Mouse (Mus musculus) spleen, adult 12 weeks (tissue): ENCODE measurements around the gene Klk1b24.
"Not testable (repeated sequence)": the region's sequence is repeated elsewhere in the genome, so short reads cannot be mapped to it uniquely, and the experiment has no call there.

Source experiments
- DNase-seq: peaks from one replicate; pipeline ENCODE4 v3.0.0; 2022; ENCODE audit warnings: low spot score

Gene Klk1b24

DNA sequence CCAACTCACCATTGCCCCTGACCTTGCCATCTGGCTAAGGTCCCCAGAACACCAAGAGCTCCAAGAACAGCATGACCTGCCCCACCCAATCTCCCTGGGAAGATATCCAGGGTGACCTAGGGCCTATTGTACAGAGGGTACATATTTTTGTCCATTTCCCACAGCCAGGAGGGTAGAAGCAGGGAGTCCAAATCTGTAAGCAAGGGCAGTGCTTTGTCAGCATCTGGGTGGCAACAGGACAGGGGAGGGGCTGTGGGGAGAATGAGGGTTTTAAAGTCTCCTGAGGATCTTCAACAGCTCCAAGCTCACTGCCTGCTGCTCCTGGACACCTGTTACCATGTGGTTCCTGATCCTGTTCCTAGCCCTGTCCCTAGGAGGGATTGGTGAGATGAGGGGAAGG is at the start of gene Klk1b24:
Gene Klk1b24, plus strand, starts transcription at position 301 of the 400 bp plus-strand sequence.
- DNase-seq = not testable (repeated sequence)

- no peak for DNase-seq
These were observed 8.6 kb upstream of the Klk1b24 start for GRCm38 (mm10) chr7:44179299-44180045.

DNA sequence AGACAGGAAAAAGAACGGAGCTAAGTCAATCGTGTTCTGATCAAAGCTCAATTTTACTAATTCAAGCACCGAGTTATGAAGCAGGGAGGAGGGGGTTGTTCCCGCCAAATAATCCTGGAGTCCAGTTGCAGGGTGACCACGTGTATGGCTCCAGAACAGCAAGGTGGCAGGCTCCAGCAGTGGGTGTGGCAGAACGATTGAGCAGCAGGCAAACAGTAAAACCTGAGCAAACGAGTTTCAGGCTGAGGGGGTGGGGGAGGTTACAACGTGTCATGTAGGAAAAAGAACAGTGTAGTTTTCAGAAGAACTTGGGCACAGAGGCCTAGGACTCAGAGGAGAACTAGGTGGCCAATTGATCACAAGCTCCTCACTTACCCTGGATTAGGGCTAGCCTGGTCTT is 1.5 kb upstream of the Klk1b24 start:
- DNase-seq = not testable (repeated sequence)

GRCm38 (mm10) chr7:44193466-44193865 is 5.4 kb downstream of the Klk1b24 start:
- not testable (repeated sequence) for DNase-seq

- no peak for DNase-seq
These were observed 9.9 kb downstream of the Klk1b24 start, which contains the start of gene Klk1b3 for GRCm38 (mm10) chr7:44197891-44198290. TSS of gene Klk1b3 (plus strand) at chr7:44198191.

- not testable (repeated sequence) for DNase-seq
These were observed 19.1 kb downstream of the Klk1b24 start, which contains the start of gene Klk1b4 for GRCm38 (mm10) chr7:44207135-44207534. TSS of gene Klk1b4 (plus strand) at chr7:44207435.

GRCm38 (mm10) chr7:44208307-44208706 is 20.3 kb downstream of the Klk1b24 start:
- DNase-seq = no peak

GRCm38 (mm10) chr7:44215645-44216044 is 27.6 kb downstream of the Klk1b24 start, which contains the start of gene Klk1b5:
TSS of gene Klk1b5 (plus strand) at chr7:44215945.
- DNase-seq = no peak

DNA sequence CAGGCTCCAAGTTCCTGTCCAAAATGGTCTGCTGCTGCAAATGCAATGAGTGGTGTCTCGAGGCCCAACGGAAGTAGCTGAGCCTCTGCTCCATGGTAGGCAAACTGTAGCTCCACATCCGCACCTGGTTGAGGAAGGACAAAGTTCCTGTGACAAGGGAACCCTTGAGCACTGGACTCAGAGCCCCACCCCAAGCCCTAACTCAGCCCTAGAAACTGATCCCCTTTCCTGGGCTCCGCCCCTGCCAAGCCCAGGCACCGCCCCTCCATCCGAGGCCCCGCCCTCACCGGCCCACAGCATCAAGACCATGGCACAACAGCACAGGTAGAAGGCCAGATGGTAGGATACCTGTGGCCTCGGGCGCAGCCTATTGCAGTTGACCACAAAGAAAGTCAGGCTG is 33.6 kb downstream of the Klk1b24 start:
- not testable (repeated sequence) for DNase-seq

- DNase-seq = not testable (repeated sequence)
These were observed 34.3 kb downstream of the Klk1b24 start for GRCm38 (mm10) chr7:44222335-44222734.

GRCm38 (mm10) chr7:44225076-44225475 is 37.0 kb downstream of the Klk1b24 start, which contains the start of gene Klk1:
TSS of gene Klk1 (plus strand) at chr7:44225360.
- DNase-seq = no peak

GRCm38 (mm10) chr7:44235909-44236308 is 47.9 kb downstream of the Klk1b24 start, which contains the start of gene Gm36864:
TSS of gene Gm36864 (plus strand) at chr7:44236177.
- no peak for DNase-seq

GRCm38 (mm10) chr7:44239913-44240312 is 51.9 kb downstream of the Klk1b24 start:
- DNase-seq = no peak

DNA sequence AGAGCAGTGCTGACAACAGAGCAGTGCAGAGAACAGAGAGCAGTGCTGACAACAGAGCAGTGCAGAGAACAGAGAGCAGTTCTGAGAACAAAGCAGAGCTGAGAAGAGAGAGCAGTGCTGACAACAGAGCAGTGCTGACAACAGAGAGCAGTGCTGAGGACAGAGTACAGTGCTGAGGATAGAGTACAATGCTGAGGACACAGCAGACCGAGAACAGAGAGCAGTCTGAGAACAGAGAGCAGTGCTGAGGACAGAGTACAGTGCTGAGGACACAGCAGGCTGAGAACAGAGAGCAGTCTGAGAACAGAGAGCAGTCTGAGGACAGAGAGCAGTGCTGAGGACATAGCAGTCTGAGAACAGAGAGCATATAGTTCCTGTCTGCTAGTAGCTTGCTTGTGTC is 52.7 kb downstream of the Klk1b24 start:
- DNase-seq = no peak

- no peak for DNase-seq
These were observed 53.1 kb downstream of the Klk1b24 start for GRCm38 (mm10) chr7:44241163-44241562.
